Mouse (Mus musculus) hindbrain, embryonic 11.5 days (tissue): Measurements from ENCODE around the gene Cgnl1. TPM values are rescaled to one million over a fixed set of nuclear protein-coding genes. Genes with fewer than 3 reads are reported as not detected.

Experiments
- ATAC-seq: fragments of 200-750 bp; cut with Nextera tagmentation; 2 replicates; pipeline ENCODE4 v1.8.0; 2017; ENCODE audit warnings: mild to moderate bottlenecking, moderate TSS enrichment, moderate library complexity; ENCODE audit not compliant: low FRiP score
- DNase-seq: peaks from one replicate; pipeline ENCODE4 v3.0.0-alpha.2; 2015; ENCODE audit warnings: low spot score
- H3K27ac ChIP-seq: fragments of 300-500 bp; sonication (generic); 2 replicates; pipeline ENCODE4 v1.5.1; 2014; ENCODE audit warnings: mild to moderate bottlenecking, low read depth, low read length
- H3K27me3 ChIP-seq: fragments of 300-500 bp; sonication (generic); 2 replicates; pipeline ENCODE4 v1.6.1; 2014; ENCODE audit warnings: mild to moderate bottlenecking, low read length, moderate library complexity, mixed read lengths; ENCODE audit not compliant: control insufficient read depth, insufficient read depth
- H3K36me3 ChIP-seq: fragments of 300-500 bp; sonication (generic); 2 replicates; pipeline ENCODE4 v1.6.1; 2014; ENCODE audit warnings: mild to moderate bottlenecking, low read length, moderate library complexity, mixed read lengths; ENCODE audit not compliant: control insufficient read depth, insufficient read depth
- H3K4me1 ChIP-seq: fragments of 300-500 bp; sonication (generic); replicated peaks from 2 replicates; pipeline ENCODE4 v1.6.1; 2014; ENCODE audit warnings: low read length, mixed read lengths; ENCODE audit not compliant: control insufficient read depth, insufficient read depth
- H3K4me2 ChIP-seq: fragments of 300-500 bp; sonication (generic); replicated peaks from 2 replicates; pipeline ENCODE4 v1.6.1; 2014; ENCODE audit warnings: mild to moderate bottlenecking, low read depth, low read length
- H3K4me3 ChIP-seq: fragments of 300-500 bp; sonication (generic); 2 replicates; pipeline ENCODE4 v1.5.1; 2014; ENCODE audit warnings: low read depth, low read length
- H3K9ac ChIP-seq: fragments of 300-500 bp; sonication (generic); 2 replicates; pipeline ENCODE4 v1.6.1; 2014; ENCODE audit warnings: low read depth, low read length
- H3K9me3 ChIP-seq: fragments of 300-500 bp; sonication (generic); 2 replicates; pipeline ENCODE4 v1.6.1; 2016; ENCODE audit warnings: low read length; ENCODE audit not compliant: control insufficient read depth
- WGBS: fragments of 180-500 bp; shearing (Covaris S2); extraction: QIAGEN DNeasy Blood & Tissue Kit; methylation state at CpG from one replicate; pipeline ENCODE4 v1.1.7; 2014; 5-methylcytosine and 5-hydroxymethylcytosine counted together
- polyA plus RNA-seq: library from polyadenylated mRNA; unstranded; fragments of >200 nt; fragmentation: Nextera tagmentation; extraction: Ambion mirVana; gene quantifications from 2 replicates; pipeline ENCODE4 v1.2.1, GENCODE M21; 2014

Cgnl1 gene
- polyA plus RNA-seq, 1 experiment from 2014 or later, result 6.3 TPM

- H3K9ac ChIP-seq, result no peak overlapping the region
- H3K27me3 ChIP-seq, result no peaks in the 10 kb centered on the region
- no peak overlapping the region for H3K4me2 ChIP-seq
- no peak overlapping the region for H3K27ac ChIP-seq
- H3K4me3 ChIP-seq, result no peak overlapping the region
- 89% methylated on average over 4 of the region's 4 CpGs for WGBS
- H3K36me3 ChIP-seq, result no peaks in the 10 kb centered on the region
- H3K9me3 ChIP-seq, result no peaks in the 10 kb centered on the region
- DNase-seq (no peak), ATAC-seq (no peak)
- no peaks in the 10 kb centered on the region for H3K4me1 ChIP-seq
Measured at GRCm38 (mm10) chr9:71643611-71644010, 127.8 kb downstream of the Cgnl1 start.

GRCm38 (mm10) chr9:71642270-71642669, 129.1 kb downstream of the Cgnl1 start:
- Histone ChIP-seq H3K4me2 (no peak overlapping the region), H3K27ac (no peak overlapping the region), H3K4me1 (no peaks in the 10 kb centered on the region), H3K27me3 (no peaks in the 10 kb centered on the region), H3K36me3 (no peaks in the 10 kb centered on the region), H3K4me3 (no peak overlapping the region), H3K9ac (no peak overlapping the region), H3K9me3 (no peaks in the 10 kb centered on the region)
- ATAC-seq (no peak), DNase-seq (no peak)
- 93% methylated on average over 3 of the region's 3 CpGs for WGBS

GRCm38 (mm10) chr9:71640361-71640927, 131.0 kb downstream of the Cgnl1 start:
- Histone ChIP-seq H3K9me3 (no peaks in the 10 kb centered on the region), H3K4me3 (no peak overlapping the region), H3K9ac (no peak overlapping the region), H3K36me3 (no peaks in the 10 kb centered on the region), H3K4me1 (no peaks in the 10 kb centered on the region), H3K27me3 (no peaks in the 10 kb centered on the region), H3K27ac (no peak overlapping the region), H3K4me2 (no peak overlapping the region)
- ATAC-seq (no peak), DNase-seq (no peak)
- WGBS, result 89% methylated on average over 4 of the region's 4 CpGs

GRCm38 (mm10) chr9:71638198-71638597, 133.2 kb downstream of the Cgnl1 start:
- no peak overlapping the region for H3K4me2 ChIP-seq
- H3K36me3 ChIP-seq, result no peaks in the 10 kb centered on the region
- 73% methylated on average over 11 of the region's 11 CpGs for WGBS

GRCm38 (mm10) chr9:71636854-71637253, 134.5 kb downstream of the Cgnl1 start:
- ATAC-seq (no peak), DNase-seq (no peak)
- no peak overlapping the region for H3K9ac ChIP-seq

More at GRCm38 (mm10) chr9:71638198-71638597, 133.2 kb downstream of the Cgnl1 start:
- ATAC-seq (no peak), DNase-seq (no peak)
- H3K4me1 ChIP-seq, result no peaks in the 10 kb centered on the region
- no peak overlapping the region for H3K9ac ChIP-seq
- H3K27me3 ChIP-seq, result no peaks in the 10 kb centered on the region
- no peak overlapping the region for H3K27ac ChIP-seq
- H3K4me3 ChIP-seq, result no peak overlapping the region
- no peaks in the 10 kb centered on the region for H3K9me3 ChIP-seq

GRCm38 (mm10) chr9:71635627-71636026, 135.8 kb downstream of the Cgnl1 start:
- Histone ChIP-seq H3K27ac (no peak overlapping the region), H3K4me1 (no peaks in the 10 kb centered on the region), H3K9ac (no peak overlapping the region), H3K27me3 (no peaks in the 10 kb centered on the region), H3K36me3 (no peaks in the 10 kb centered on the region), H3K9me3 (no peaks in the 10 kb centered on the region), H3K4me3 (no peak overlapping the region), H3K4me2 (no peak overlapping the region)
- ATAC-seq (no peak), DNase-seq (no peak)
- 65% methylated on average over 1 of the region's 1 CpGs for WGBS

More at GRCm38 (mm10) chr9:71636854-71637253, 134.5 kb downstream of the Cgnl1 start:
- H3K27me3 ChIP-seq, result no peaks in the 10 kb centered on the region
- no peak overlapping the region for H3K27ac ChIP-seq
- no peak overlapping the region for H3K4me3 ChIP-seq
- no peak overlapping the region for H3K4me2 ChIP-seq
- 70% methylated on average over 1 of the region's 1 CpGs for WGBS
- H3K4me1 ChIP-seq, result no peaks in the 10 kb centered on the region
- no peaks in the 10 kb centered on the region for H3K36me3 ChIP-seq
- no peaks in the 10 kb centered on the region for H3K9me3 ChIP-seq

- no peak for DNase-seq
- no peak for ATAC-seq
- 89% methylated on average over 2 of the region's 2 CpGs for WGBS
Measured at GRCm38 (mm10) chr9:71634916-71635315, 136.5 kb downstream of the Cgnl1 start.

GRCm38 (mm10) chr9:71628921-71629320, 142.5 kb downstream of the Cgnl1 start:
- H3K27ac ChIP-seq, result no peak overlapping the region

More at GRCm38 (mm10) chr9:71634916-71635315, 136.5 kb downstream of the Cgnl1 start:
- Histone ChIP-seq H3K4me3 (no peak overlapping the region), H3K4me1 (no peaks in the 10 kb centered on the region), H3K4me2 (no peak overlapping the region), H3K9me3 (no peaks in the 10 kb centered on the region), H3K27me3 (no peaks in the 10 kb centered on the region), H3K36me3 (no peaks in the 10 kb centered on the region), H3K9ac (no peak overlapping the region), H3K27ac (no peak overlapping the region)

GRCm38 (mm10) chr9:71628286-71628685, 143.1 kb downstream of the Cgnl1 start:
- Histone ChIP-seq H3K9me3 (no peaks in the 10 kb centered on the region), H3K9ac (no peak overlapping the region), H3K27ac (no peak overlapping the region), H3K4me3 (no peak overlapping the region), H3K36me3 (no peaks in the 10 kb centered on the region), H3K4me2 (no peak overlapping the region), H3K27me3 (no peaks in the 10 kb centered on the region), H3K4me1 (no peaks in the 10 kb centered on the region)
- ATAC-seq (no peak), DNase-seq (no peak)
- WGBS, result 88% methylated on average over 6 of the region's 6 CpGs

More at GRCm38 (mm10) chr9:71628921-71629320, 142.5 kb downstream of the Cgnl1 start:
- Histone ChIP-seq H3K36me3 (no peaks in the 10 kb centered on the region), H3K9ac (no peak overlapping the region), H3K4me2 (no peak overlapping the region), H3K4me3 (no peak overlapping the region), H3K9me3 (no peaks in the 10 kb centered on the region), H3K27me3 (no peaks in the 10 kb centered on the region), H3K4me1 (no peaks in the 10 kb centered on the region)
- WGBS, result 52% methylated on average over 6 of the region's 6 CpGs
- no peak for DNase-seq
- ATAC-seq, result no peak
